Mouse (Mus musculus) testis, adult 2 months (tissue): ENCODE measurements around the gene Wdr70.

Experiments used
- CTCF ChIP-seq: fragments of 200-500 bp; IDR thresholded peaks from 2 replicates; pipeline ENCODE4 v1.5.1; 2012; ENCODE audit warnings: low read depth, mild to moderate bottlenecking, inconsistent platforms, low read length, moderate library complexity; ENCODE audit not compliant: control insufficient read depth, insufficient read depth, insufficient replicate concordance
- POLR2A ChIP-seq: fragments of 200-500 bp; IDR thresholded peaks from 2 replicates; pipeline ENCODE4 v1.6.1; 2012; ENCODE audit warnings: low read depth, mild to moderate bottlenecking, inconsistent platforms, low read length, moderate library complexity; ENCODE audit not compliant: control insufficient read depth

GRCm38 (mm10) chr15:7922291-7923037 lies 176.5 kb downstream of the Wdr70 start:
- no peak for TF ChIP-seq CTCF
- TF ChIP-seq POLR2A: no peak
